Mouse (Mus musculus) megakaryocyte, embryonic 14.5 days (primary cell): ENCODE measurements around the gene Slc25a41. TPM values are rescaled to one million over a fixed set of nuclear protein-coding genes. Genes with fewer than 3 reads are reported as not detected.

Experiments used
- H3K27me3 ChIP-seq: replicated peaks from 2 replicates; pipeline ENCODE3; 2012; ENCODE audit warnings: inconsistent platforms
- H3K36me3 ChIP-seq: replicated peaks from 2 replicates; pipeline ENCODE3; 2012; ENCODE audit warnings: low read length, inconsistent platforms, mixed read lengths
- H3K4me1 ChIP-seq: 2 replicates; pipeline ENCODE4 v1.6.1; 2012; ENCODE audit warnings: inconsistent platforms
- H3K4me3 ChIP-seq: replicated peaks from 2 replicates; pipeline ENCODE3; 2012; ENCODE audit warnings: moderate library complexity, mild to moderate bottlenecking, inconsistent platforms
- H3K9me3 ChIP-seq: 2 replicates; pipeline ENCODE4 v1.6.1; 2012; ENCODE audit warnings: inconsistent platforms
- FLI1 ChIP-seq: IDR thresholded peaks from 2 replicates; pipeline ENCODE4 v1.6.1; 2012; ENCODE audit warnings: low read length, inconsistent platforms, mixed read lengths
- GATA1 ChIP-seq: IDR thresholded peaks from 3 replicates; pipeline ENCODE4 v1.6.1; 2012; ENCODE audit warnings: mixed read lengths, low read length, inconsistent platforms, borderline replicate concordance
- polyA plus RNA-seq: library from polyadenylated mRNA; stranded (reverse); fragments of >175 nt; gene quantifications from 2 replicates; pipeline ENCODE4 v1.2.3, GENCODE M21; 2012; ENCODE audit warnings: low replicate concordance; ENCODE audit not compliant: insufficient read depth

Slc25a41 gene
- polyA plus RNA-seq, 1 experiment: not detected

DNA sequence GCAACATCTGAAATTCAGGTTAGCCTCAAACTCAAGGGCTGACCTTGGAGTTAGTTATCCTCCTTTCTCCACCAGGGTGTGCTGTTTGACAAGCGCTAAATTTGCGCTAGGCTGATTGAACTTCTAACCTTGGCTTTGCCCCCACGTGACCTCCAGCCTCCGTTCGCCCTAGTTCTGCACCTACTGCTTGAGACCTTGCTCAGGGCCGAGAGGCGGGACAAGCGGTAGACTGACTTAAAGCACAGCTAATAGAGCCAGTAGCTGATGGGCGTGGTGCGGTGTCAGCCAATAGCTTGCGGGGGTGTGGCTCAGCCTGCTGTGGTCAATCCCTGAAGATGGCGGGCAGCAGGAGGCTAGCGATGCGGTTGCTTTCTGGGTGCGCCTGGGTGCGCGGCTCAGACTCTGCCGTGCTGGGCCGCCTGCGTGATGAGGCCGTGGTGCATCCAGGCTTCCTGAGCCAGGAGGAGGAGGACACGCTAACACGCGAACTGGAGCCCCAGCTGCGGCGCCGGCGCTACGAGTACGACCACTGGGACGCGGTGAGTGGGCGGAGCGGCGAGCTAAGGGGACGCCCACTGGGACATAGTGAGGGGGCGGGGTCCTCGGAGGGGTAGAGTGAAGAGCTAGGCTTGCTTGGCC lies 44.3 kb downstream of the Slc25a41 start, which contains the start of gene Alkbh7:
TSS of gene Alkbh7 (plus strand) at position 311 of the 639 bp plus-strand sequence.
- H3K27me3 ChIP-seq: no peaks in the 10 kb centered on the region
- H3K4me3 ChIP-seq: peak within 1 kb of the TSS; percentile 97
- no peaks in the 10 kb centered on the region for H3K9me3 ChIP-seq
- peaks cover 37% of the 10 kb centered on the region for H3K4me1 ChIP-seq
- peaks cover 75% of the 10 kb centered on the region for H3K36me3 ChIP-seq
- TF ChIP-seq GATA1 (no peak), FLI1 (no peak)

DNA sequence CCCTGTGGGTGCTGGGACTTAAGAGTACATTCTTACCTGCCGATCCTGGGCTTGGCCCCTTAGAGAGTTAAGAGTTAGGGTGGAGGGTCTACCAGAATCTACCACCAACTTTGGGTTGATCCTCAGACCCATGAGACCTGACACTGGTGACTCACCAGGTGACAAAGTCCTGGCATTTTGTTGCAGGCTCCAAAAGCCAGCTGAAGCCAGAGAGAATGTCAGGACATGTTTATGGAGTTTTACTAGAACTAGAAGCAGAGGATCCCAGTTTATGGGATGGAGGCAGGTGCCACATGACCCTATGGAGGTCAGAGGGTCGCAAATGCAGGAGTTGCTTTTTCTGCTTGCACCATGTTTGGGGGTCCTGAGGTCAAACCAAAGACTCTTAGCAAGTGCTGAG lies 44.9 kb downstream of the Slc25a41 start:
- no peaks in the 10 kb centered on the region for H3K9me3 ChIP-seq
- no peaks in the 10 kb centered on the region for H3K27me3 ChIP-seq
- peak overlapping the region; percentile 97 for H3K4me3 ChIP-seq
- TF ChIP-seq FLI1: no peak
- TF ChIP-seq GATA1: no peak
- peaks cover 75% of the 10 kb centered on the region for H3K36me3 ChIP-seq
- peaks cover 40% of the 10 kb centered on the region for H3K4me1 ChIP-seq

DNA sequence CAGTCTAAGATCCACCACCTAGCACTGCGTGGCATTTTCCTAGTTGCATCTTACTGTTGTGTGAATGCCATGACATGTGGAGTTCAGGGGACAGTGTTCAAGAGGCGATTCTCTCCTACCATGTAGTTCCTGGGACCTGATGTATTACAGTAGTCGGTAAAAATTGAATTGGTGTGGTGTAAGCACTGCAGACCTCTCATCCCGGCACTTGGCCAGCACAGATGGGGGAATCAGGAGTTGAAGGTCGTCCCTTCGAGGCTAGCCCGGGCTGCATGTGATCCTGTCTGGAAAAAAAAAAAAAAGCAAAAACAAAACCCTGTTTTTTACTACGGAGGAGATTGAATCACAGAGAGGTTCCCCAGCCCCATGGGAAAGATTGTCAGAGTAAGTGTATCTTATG lies 46.4 kb downstream of the Slc25a41 start:
- Histone ChIP-seq H3K4me3 (no peak overlapping the region), H3K4me1 (peaks cover 52% of the 10 kb centered on the region), H3K27me3 (no peaks in the 10 kb centered on the region), H3K9me3 (no peaks in the 10 kb centered on the region), H3K36me3 (peaks cover 65% of the 10 kb centered on the region)
- TF ChIP-seq FLI1 (no peak), GATA1 (no peak)

DNA sequence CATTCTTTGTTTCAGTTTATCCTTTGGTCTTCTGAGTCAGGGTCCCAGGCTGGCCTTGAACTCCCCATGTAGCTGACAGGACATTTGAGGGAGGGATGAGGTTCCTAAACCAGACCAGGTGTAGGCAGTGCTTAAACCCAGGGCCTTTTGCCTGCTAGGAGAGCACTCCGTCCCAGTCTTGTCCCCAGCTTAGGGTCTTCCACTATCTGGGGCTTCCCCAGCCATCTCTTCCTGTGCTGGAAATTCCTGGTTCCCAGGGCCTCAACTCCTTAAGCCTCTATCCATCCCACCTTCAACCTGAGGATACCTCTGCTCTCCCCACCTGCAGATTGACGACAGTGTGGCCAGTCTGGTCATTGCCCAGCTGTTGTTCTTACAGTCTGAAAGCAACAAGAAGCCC lies 50.5 kb downstream of the Slc25a41 start:
- TF ChIP-seq GATA1 (no peak), FLI1 (no peak)
- Histone ChIP-seq H3K27me3 (peaks cover 2% of the 10 kb centered on the region), H3K36me3 (peaks cover 45% of the 10 kb centered on the region), H3K9me3 (no peaks in the 10 kb centered on the region), H3K4me3 (peak overlapping the region; percentile 100), H3K4me1 (peaks cover 41% of the 10 kb centered on the region)

DNA sequence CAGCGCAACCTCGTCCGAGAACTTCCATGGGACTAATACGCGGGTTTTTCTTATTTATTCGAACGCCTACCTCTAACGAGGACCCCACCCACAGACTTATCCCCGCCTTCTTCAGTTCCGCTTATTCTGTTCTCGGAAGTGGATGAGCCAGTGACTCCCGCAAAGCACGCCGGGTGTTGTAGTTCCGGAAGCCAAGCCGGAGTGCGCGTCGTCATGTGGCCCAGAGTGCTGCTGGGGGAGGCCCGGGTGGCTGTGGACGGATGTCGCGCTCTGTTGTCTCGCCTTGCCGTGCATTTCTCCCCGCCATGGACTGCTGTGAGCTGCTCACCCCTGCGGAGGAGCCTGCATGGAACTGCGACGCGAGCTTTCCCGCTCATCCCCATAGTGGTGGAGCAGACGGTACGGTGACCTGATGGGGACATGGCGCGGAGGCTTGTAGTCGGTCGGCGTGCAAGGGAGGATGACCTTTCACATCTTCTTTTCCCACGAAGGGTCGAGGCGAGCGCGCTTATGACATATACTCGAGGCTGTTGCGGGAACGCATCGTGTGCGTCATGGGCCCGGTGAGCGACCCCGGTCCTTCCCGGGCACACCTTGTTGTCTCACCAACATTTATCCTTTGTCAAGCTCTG lies 51.2 kb downstream of the Slc25a41 start, which contains the start of gene Clpp:
TSS of gene Clpp (plus strand) at position 191 of the 632 bp plus-strand sequence.
- Histone ChIP-seq H3K36me3 (peaks cover 38% of the 10 kb centered on the region), H3K27me3 (peaks cover 5% of the 10 kb centered on the region), H3K4me1 (peaks cover 42% of the 10 kb centered on the region), H3K4me3 (peak within 1 kb of the TSS; percentile 100), H3K9me3 (no peaks in the 10 kb centered on the region)
- TF ChIP-seq FLI1: 0 out of 2 replicates have a peak, but pooled peaks have one; percentile 27
- no peak for TF ChIP-seq GATA1

DNA sequence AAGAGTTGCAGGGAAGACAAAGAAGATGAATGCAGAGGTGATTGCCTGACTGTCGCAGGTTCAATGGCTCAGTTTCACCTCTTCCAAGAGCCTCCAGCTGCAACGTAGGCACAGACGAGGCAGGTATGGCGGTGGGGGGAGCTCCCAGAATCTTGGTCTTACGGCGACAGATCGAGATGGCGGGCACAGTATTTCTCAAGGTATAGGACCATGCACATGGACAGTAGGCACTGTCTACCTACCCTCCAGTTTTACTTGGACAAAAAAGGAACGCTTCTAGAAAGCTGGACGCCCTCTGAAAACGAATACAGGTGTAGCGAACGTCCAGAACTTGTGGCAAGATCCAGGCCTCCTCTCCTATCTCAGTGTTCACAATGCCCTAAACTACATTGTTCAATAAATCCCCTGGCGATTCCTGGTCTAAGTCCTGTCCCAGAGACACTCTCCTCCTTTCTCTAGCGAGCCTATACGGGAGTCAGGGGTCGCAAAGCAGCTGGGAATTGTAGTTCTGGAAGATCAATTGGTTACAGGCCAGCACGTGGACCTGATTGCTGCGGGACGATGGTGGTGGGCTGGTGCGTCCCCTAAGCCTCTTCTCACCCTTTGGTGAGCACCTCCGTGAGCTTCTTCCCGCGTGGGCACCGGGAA lies 51.9 kb downstream of the Slc25a41 start:
- Histone ChIP-seq H3K36me3 (peaks cover 32% of the 10 kb centered on the region), H3K27me3 (peaks cover 5% of the 10 kb centered on the region), H3K4me1 (peaks cover 42% of the 10 kb centered on the region), H3K4me3 (peak overlapping the region; percentile 100), H3K9me3 (no peaks in the 10 kb centered on the region)
- no peak for TF ChIP-seq GATA1
- TF ChIP-seq FLI1: no peak

DNA sequence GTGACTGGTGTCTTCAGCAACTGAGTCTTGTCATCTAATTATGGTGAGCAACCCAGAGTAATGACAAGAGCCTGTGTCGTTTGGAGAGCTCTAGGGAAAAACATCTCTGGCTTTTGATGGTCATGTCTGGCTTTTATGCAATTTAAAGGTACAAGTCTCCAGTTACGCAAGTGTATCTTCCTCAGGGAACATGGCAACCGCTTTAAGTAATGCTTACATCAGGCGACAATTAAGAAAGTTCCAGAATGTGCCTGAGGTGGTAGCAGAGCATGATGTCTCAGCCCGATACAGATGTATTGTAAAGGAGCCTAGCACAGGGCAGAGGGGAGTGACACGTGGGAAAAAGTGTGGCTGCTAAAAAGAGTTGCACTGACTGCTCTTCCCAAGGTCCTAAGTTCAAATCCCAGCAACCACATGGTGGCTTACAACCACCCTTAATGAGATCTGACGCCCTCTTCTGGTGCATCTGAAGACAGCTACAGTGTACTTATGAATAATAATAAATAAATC lies 52.5 kb downstream of the Slc25a41 start:
- Histone ChIP-seq H3K27me3 (peaks cover 7% of the 10 kb centered on the region), H3K36me3 (peaks cover 27% of the 10 kb centered on the region), H3K4me1 (peaks cover 42% of the 10 kb centered on the region), H3K9me3 (no peaks in the 10 kb centered on the region), H3K4me3 (peak overlapping the region; percentile 33)
- TF ChIP-seq GATA1 (no peak), FLI1 (no peak)

DNA sequence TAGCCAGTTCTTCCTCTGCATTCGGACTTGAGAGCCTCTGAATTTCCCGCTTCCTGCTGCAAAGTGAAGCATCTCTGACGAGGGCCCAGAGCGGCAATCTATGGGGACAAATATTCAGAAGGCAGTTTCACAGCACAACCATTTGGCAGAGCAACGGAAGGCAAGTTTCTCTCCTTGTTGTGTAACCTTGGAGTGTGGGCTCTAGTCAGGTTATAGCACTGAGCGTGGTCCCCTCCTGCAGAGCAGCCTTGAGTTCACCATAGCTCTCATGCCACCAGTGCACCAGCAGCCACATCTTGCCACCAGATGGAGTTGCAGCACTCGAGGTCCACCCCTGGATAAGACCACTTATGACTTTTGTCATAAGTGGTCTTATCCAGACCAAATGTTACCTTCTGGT lies 53.0 kb downstream of the Slc25a41 start:
- Histone ChIP-seq H3K4me1 (peaks cover 38% of the 10 kb centered on the region), H3K9me3 (no peaks in the 10 kb centered on the region), H3K27me3 (peaks cover 7% of the 10 kb centered on the region), H3K36me3 (peaks cover 22% of the 10 kb centered on the region), H3K4me3 (no peak overlapping the region)
- TF ChIP-seq FLI1: no peak
- no peak for TF ChIP-seq GATA1

DNA sequence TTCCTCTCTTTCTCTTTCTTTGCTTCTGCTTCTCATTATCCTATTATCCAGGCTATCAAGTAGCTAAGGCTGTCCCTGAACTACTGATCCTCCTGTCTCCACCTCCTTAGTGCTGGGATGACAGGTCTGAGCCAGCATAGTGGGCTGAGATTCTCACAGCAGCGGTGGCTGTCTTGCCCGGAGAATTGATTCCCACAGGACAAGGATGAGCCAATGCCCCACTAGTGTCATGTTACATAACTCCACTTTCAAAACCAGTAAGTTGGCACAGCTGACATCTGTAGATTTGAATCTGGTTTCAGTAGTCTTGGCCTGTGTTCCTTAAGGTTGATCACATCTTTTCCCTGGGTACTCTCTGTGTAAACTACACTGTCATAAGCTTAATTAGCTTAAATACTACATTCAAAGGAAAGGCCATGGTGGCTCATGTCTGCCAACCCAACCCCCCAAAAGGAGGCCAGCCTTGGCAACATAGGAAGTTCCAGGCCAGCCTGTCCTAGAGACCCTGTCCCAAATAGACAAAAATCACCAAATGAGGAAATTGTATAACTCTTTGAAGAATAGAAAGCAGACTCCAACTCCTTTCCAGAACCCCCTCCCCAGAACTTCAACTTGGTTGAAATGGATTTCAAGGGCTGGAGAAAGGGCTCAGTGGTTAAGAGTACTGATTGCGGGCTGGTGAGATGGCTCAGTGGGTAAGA lies 55.2 kb downstream of the Slc25a41 start:
- H3K4me3 ChIP-seq: no peak overlapping the region
- H3K9me3 ChIP-seq: no peaks in the 10 kb centered on the region
- no peak for TF ChIP-seq GATA1
- TF ChIP-seq FLI1: no peak
- peaks cover 30% of the 10 kb centered on the region for H3K4me1 ChIP-seq
- peaks cover 3% of the 10 kb centered on the region for H3K36me3 ChIP-seq
- peaks cover 9% of the 10 kb centered on the region for H3K27me3 ChIP-seq

DNA sequence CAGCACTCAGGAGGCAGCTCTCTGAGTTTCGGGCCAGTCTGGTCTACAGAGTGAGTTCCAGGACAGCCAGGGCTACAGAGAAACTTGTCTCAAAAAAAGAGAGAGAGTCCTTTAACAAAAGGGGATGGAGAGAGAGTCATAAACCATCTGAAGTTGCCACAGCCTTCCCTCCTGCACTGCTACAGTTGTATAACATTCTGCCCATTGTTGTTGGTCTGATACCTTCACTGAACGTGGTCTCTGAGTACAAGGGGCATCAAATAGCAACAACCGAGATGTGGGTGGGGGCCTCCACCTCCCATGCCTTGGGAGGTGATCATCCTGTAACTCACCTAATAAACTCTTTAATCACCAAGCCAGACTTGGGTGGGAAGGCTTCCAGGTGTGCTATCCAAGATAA lies 55.8 kb downstream of the Slc25a41 start:
- Histone ChIP-seq H3K9me3 (no peaks in the 10 kb centered on the region), H3K27me3 (peaks cover 11% of the 10 kb centered on the region), H3K4me3 (no peak overlapping the region), H3K36me3 (no peaks in the 10 kb centered on the region), H3K4me1 (peaks cover 24% of the 10 kb centered on the region)
- TF ChIP-seq FLI1 (no peak), GATA1 (no peak)
